Mouse (Mus musculus): ENCODE data around the gene Epn3. TPM values are rescaled to one million over a fixed set of nuclear protein-coding genes. Genes with fewer than 3 reads are reported as not detected.

The Epn3 gene
- total RNA-seq, 4 experiments from 2014 or later: 1.1 to 3.7 (median 2.6) TPM

Other genes starting within 250 kb of the Epn3 start
- not detected for gene Gm21885, start 218.1 kb downstream of the Epn3 start, total RNA-seq (2022)
- gene Luc7l3, start 178.0 kb downstream of the Epn3 start, total RNA-seq (2022): 100 to 1,000 TPM in 2 of 4 experiments, 10 to 100 TPM in 2; 83.7 to 111 (median 97.4) TPM
- 100 to 1,000 TPM; 136 to 147 (median 145) TPM for gene Ankrd40, start 172.0 kb downstream of the Epn3 start, total RNA-seq (2022)
- 1 to 10 TPM; 2.4 to 8.0 (median 3.4) TPM for gene Abcc3, start 107.0 kb downstream of the Epn3 start, total RNA-seq (2022)
- gene Cacna1g, start 25.8 kb downstream of the Epn3 start, total RNA-seq (2022): 10 to 100 TPM; 58.2 to 71.7 (median 64.6) TPM
- gene Spata20, start 13.8 kb downstream of the Epn3 start, total RNA-seq (2022): 1 to 10 TPM in 1 of 4 experiments, under 1 TPM in 1, not detected in 2; 0.35 to 1.4 TPM
- 1 to 10 TPM; 3.6 to 7.2 (median 5.6) TPM for gene Mycbpap, start 21.8 kb upstream of the Epn3 start, total RNA-seq (2022)
- 10 to 100 TPM; 13.8 to 19.5 (median 16.1) TPM for gene Rsad1, start 49.3 kb upstream of the Epn3 start, total RNA-seq (2022)
- gene Chad, start 65.1 kb upstream of the Epn3 start, total RNA-seq (2022): under 1 TPM in 1 of 4 experiments, not detected in 3; 0.44 TPM
- 10 to 100 TPM; 16.8 to 19.7 (median 18.8) TPM for gene Acsf2, start 101.9 kb upstream of the Epn3 start, total RNA-seq (2022)
- gene Lrrc59, start 129.8 kb upstream of the Epn3 start, total RNA-seq (2022): 10 to 100 TPM; 84.0 to 91.2 (median 86.3) TPM
- 10 to 100 TPM; 62.7 to 75.7 (median 69.0) TPM for gene Mrpl27, start 153.8 kb upstream of the Epn3 start, total RNA-seq (2022)
- gene Eme1, start 154.0 kb upstream of the Epn3 start, total RNA-seq (2022): under 1 TPM in 1 of 4 experiments, not detected in 3; 0.19 TPM
- 10 to 100 TPM; 25.9 to 27.8 (median 26.7) TPM for gene Xylt2, start 177.5 kb upstream of the Epn3 start, total RNA-seq (2022)
- not detected for gene Gm11541, start 204.5 kb upstream of the Epn3 start, total RNA-seq (2022)
- under 1 TPM in 2 of 4 experiments, not detected in 2; 0.27 to 0.51 TPM for gene Cdc34b, start 241.8 kb upstream of the Epn3 start, total RNA-seq (2022)

Data from left cerebral cortex, adult 8-10 months (tissue).